Mouse (Mus musculus) neural tube, embryonic 12.5 days (tissue): Measurements from ENCODE around the gene 1700016H13Rik. TPM values are rescaled to one million over a fixed set of nuclear protein-coding genes. Genes with fewer than 3 reads are reported as not detected.

Source experiments
- ATAC-seq: fragments of 200-750 bp; cut with Nextera tagmentation; 2 replicates; pipeline ENCODE4 v1.8.0; 2017; ENCODE audit warnings: low read depth, mild to moderate bottlenecking, moderate TSS enrichment, moderate library complexity; ENCODE audit not compliant: low FRiP score
- H3K27ac ChIP-seq: fragments of 300-500 bp; sonication (generic); 2 replicates; pipeline ENCODE4 v1.5.1; 2016
- H3K27me3 ChIP-seq: fragments of 300-500 bp; sonication (generic); replicated peaks from 2 replicates; pipeline ENCODE4 v1.6.1; 2016; ENCODE audit warnings: mild to moderate bottlenecking
- H3K36me3 ChIP-seq: fragments of 300-500 bp; sonication (generic); 2 replicates; pipeline ENCODE4 v1.6.1; 2016; ENCODE audit warnings: mild to moderate bottlenecking
- H3K4me1 ChIP-seq: fragments of 300-500 bp; sonication (generic); 2 replicates; pipeline ENCODE4 v1.6.1; 2016
- H3K4me2 ChIP-seq: fragments of 300-500 bp; sonication (generic); replicated peaks from 2 replicates; pipeline ENCODE4 v1.6.1; 2016; ENCODE audit warnings: mild to moderate bottlenecking
- H3K4me3 ChIP-seq: fragments of 300-500 bp; sonication (generic); 2 replicates; pipeline ENCODE4 v1.5.1; 2016
- H3K9ac ChIP-seq: fragments of 300-500 bp; sonication (generic); 2 replicates; pipeline ENCODE4 v1.6.1; 2016; ENCODE audit warnings: mild to moderate bottlenecking
- H3K9me3 ChIP-seq: fragments of 300-500 bp; sonication (generic); 2 replicates; pipeline ENCODE4 v1.6.1; 2016; ENCODE audit warnings: mild to moderate bottlenecking
- WGBS: fragments of 180-500 bp; shearing (Covaris S2); methylation state at CpG from one replicate; pipeline ENCODE4 v1.1.7; 2016; 5-methylcytosine and 5-hydroxymethylcytosine counted together
- polyA plus RNA-seq: library from polyadenylated mRNA; unstranded; fragments of >200 nt; fragmentation: Nextera tagmentation; extraction: Ambion mirVana; gene quantifications from 2 replicates; pipeline ENCODE4 v1.2.1, GENCODE M21; 2016

1700016H13Rik gene
- polyA plus RNA-seq, 1 experiment from 2014 or later, result 0.22 TPM

GRCm38 (mm10) chr5:103624831-103625230 is 31.0 kb downstream of the 1700016H13Rik start:
- ATAC-seq, result no peak
- no peak overlapping the region for H3K27ac ChIP-seq
- no peaks in the 10 kb centered on the region for H3K4me1 ChIP-seq
- no peak overlapping the region for H3K4me2 ChIP-seq
- H3K27me3 ChIP-seq, result no peaks in the 10 kb centered on the region
- H3K36me3 ChIP-seq, result no peaks in the 10 kb centered on the region
- 92% methylated on average over 5 of the region's 5 CpGs for WGBS
- H3K9ac ChIP-seq, result no peak overlapping the region
- H3K4me3 ChIP-seq, result no peak overlapping the region
- no peaks in the 10 kb centered on the region for H3K9me3 ChIP-seq

- Histone ChIP-seq H3K27me3 (no peaks in the 10 kb centered on the region), H3K27ac (no peak overlapping the region), H3K4me1 (no peaks in the 10 kb centered on the region), H3K9me3 (no peaks in the 10 kb centered on the region), H3K36me3 (no peaks in the 10 kb centered on the region), H3K4me3 (no peak overlapping the region), H3K9ac (no peak overlapping the region), H3K4me2 (no peak overlapping the region)
- ATAC-seq, result no peak
- WGBS, result 83% methylated on average over 5 of the region's 5 CpGs
Measured at GRCm38 (mm10) chr5:103622321-103622720, 33.5 kb downstream of the 1700016H13Rik start.

- Histone ChIP-seq H3K4me1 (no peaks in the 10 kb centered on the region), H3K9ac (no peak overlapping the region), H3K27me3 (no peaks in the 10 kb centered on the region), H3K27ac (no peak overlapping the region), H3K4me3 (no peak overlapping the region), H3K36me3 (no peaks in the 10 kb centered on the region), H3K9me3 (no peaks in the 10 kb centered on the region), H3K4me2 (no peak overlapping the region)
- WGBS, result 85% methylated on average over 12 of the region's 12 CpGs
- ATAC-seq, result no peak
Measured at GRCm38 (mm10) chr5:103620301-103620973, 35.4 kb downstream of the 1700016H13Rik start.

- H3K27ac ChIP-seq, result no peak overlapping the region
- ATAC-seq, result no peak
- no peak overlapping the region for H3K9ac ChIP-seq
- no peaks in the 10 kb centered on the region for H3K9me3 ChIP-seq
- no peaks in the 10 kb centered on the region for H3K27me3 ChIP-seq
- H3K4me1 ChIP-seq, result no peaks in the 10 kb centered on the region
- WGBS, result 67% methylated on average over 9 of the region's 9 CpGs
- H3K36me3 ChIP-seq, result no peaks in the 10 kb centered on the region
- H3K4me2 ChIP-seq, result no peak overlapping the region
- no peak overlapping the region for H3K4me3 ChIP-seq
Measured at GRCm38 (mm10) chr5:103617191-103617590, 38.6 kb downstream of the 1700016H13Rik start.

- H3K4me2 ChIP-seq, result no peak overlapping the region
- 92% methylated on average over 7 of the region's 7 CpGs for WGBS
- no peaks in the 10 kb centered on the region for H3K27me3 ChIP-seq
- ATAC-seq, result no peak
- H3K36me3 ChIP-seq, result no peaks in the 10 kb centered on the region
- H3K4me3 ChIP-seq, result no peak overlapping the region
- no peaks in the 10 kb centered on the region for H3K9me3 ChIP-seq
- H3K4me1 ChIP-seq, result no peaks in the 10 kb centered on the region
- H3K9ac ChIP-seq, result no peak overlapping the region
- H3K27ac ChIP-seq, result no peak overlapping the region
Measured at GRCm38 (mm10) chr5:103614356-103614755, 41.5 kb downstream of the 1700016H13Rik start.

- H3K4me3 ChIP-seq, result no peak overlapping the region
- H3K27me3 ChIP-seq, result no peaks in the 10 kb centered on the region
- H3K27ac ChIP-seq, result no peak overlapping the region
- H3K9me3 ChIP-seq, result no peaks in the 10 kb centered on the region
- no peak for ATAC-seq
- no peaks in the 10 kb centered on the region for H3K36me3 ChIP-seq
- H3K4me2 ChIP-seq, result no peak overlapping the region
- 89% methylated on average over 7 of the region's 7 CpGs for WGBS
- H3K9ac ChIP-seq, result no peak overlapping the region
- H3K4me1 ChIP-seq, result no peaks in the 10 kb centered on the region
Measured at GRCm38 (mm10) chr5:103612316-103612715, 43.5 kb downstream of the 1700016H13Rik start.

- Histone ChIP-seq H3K4me1 (no peaks in the 10 kb centered on the region), H3K36me3 (no peaks in the 10 kb centered on the region), H3K9me3 (no peaks in the 10 kb centered on the region), H3K27me3 (no peaks in the 10 kb centered on the region), H3K9ac (no peak overlapping the region), H3K4me2 (no peak overlapping the region), H3K4me3 (no peak overlapping the region), H3K27ac (no peak overlapping the region)
- ATAC-seq, result no peak
- WGBS, result 92% methylated on average over 10 of the region's 10 CpGs
Measured at GRCm38 (mm10) chr5:103610856-103611472, 44.8 kb downstream of the 1700016H13Rik start.

- no peak for ATAC-seq
- Histone ChIP-seq H3K4me1 (no peaks in the 10 kb centered on the region), H3K9ac (no peak overlapping the region), H3K9me3 (no peaks in the 10 kb centered on the region), H3K27ac (no peak overlapping the region), H3K36me3 (no peaks in the 10 kb centered on the region), H3K4me3 (no peak overlapping the region), H3K4me2 (no peak overlapping the region), H3K27me3 (no peaks in the 10 kb centered on the region)
- WGBS, result 73% methylated on average over 5 of the region's 5 CpGs
Measured at GRCm38 (mm10) chr5:103610148-103610547, 45.7 kb downstream of the 1700016H13Rik start.

- Histone ChIP-seq H3K4me1 (no peaks in the 10 kb centered on the region), H3K9ac (no peak overlapping the region), H3K4me2 (no peak overlapping the region), H3K9me3 (no peaks in the 10 kb centered on the region), H3K36me3 (no peaks in the 10 kb centered on the region), H3K27ac (no peak overlapping the region), H3K4me3 (no peak overlapping the region), H3K27me3 (no peaks in the 10 kb centered on the region)
- 87% methylated on average over 7 of the region's 7 CpGs for WGBS
- ATAC-seq, result no peak
Measured at GRCm38 (mm10) chr5:103605707-103606106, 50.1 kb downstream of the 1700016H13Rik start.

- WGBS, result 38% methylated on average over 11 of the region's 11 CpGs
- ATAC-seq, result no peak
Measured at GRCm38 (mm10) chr5:103603115-103603893, 52.5 kb downstream of the 1700016H13Rik start.

GRCm38 (mm10) chr5:103598881-103599280 is 56.9 kb downstream of the 1700016H13Rik start:
- Histone ChIP-seq H3K4me3 (no peak overlapping the region), H3K9ac (no peak overlapping the region), H3K9me3 (no peaks in the 10 kb centered on the region), H3K4me2 (no peak overlapping the region), H3K36me3 (no peaks in the 10 kb centered on the region), H3K4me1 (no peaks in the 10 kb centered on the region), H3K27ac (no peak overlapping the region), H3K27me3 (no peaks in the 10 kb centered on the region)
- 81% methylated on average over 5 of the region's 5 CpGs for WGBS
- ATAC-seq, result no peak

More at GRCm38 (mm10) chr5:103603115-103603893, 52.5 kb downstream of the 1700016H13Rik start:
- no peaks in the 10 kb centered on the region for H3K9me3 ChIP-seq
- no peak overlapping the region for H3K9ac ChIP-seq
- H3K27me3 ChIP-seq, result no peaks in the 10 kb centered on the region
- no peak overlapping the region for H3K27ac ChIP-seq
- H3K4me3 ChIP-seq, result no peak overlapping the region
- no peaks in the 10 kb centered on the region for H3K36me3 ChIP-seq
- no peak overlapping the region for H3K4me2 ChIP-seq
- H3K4me1 ChIP-seq, result no peaks in the 10 kb centered on the region

GRCm38 (mm10) chr5:103598264-103598663 is 57.5 kb downstream of the 1700016H13Rik start:
- no peak overlapping the region for H3K9ac ChIP-seq

More at GRCm38 (mm10) chr5:103598264-103598663, 57.5 kb downstream of the 1700016H13Rik start:
- H3K27ac ChIP-seq, result no peak overlapping the region
- H3K9me3 ChIP-seq, result no peaks in the 10 kb centered on the region
- 91% methylated on average over 9 of the region's 9 CpGs for WGBS
- no peak for ATAC-seq
- no peaks in the 10 kb centered on the region; the same call in 1 of the 2 replicates for H3K36me3 ChIP-seq
- H3K4me2 ChIP-seq, result no peak overlapping the region
- H3K4me1 ChIP-seq, result no peaks in the 10 kb centered on the region
- H3K27me3 ChIP-seq, result no peaks in the 10 kb centered on the region
- H3K4me3 ChIP-seq, result no peak overlapping the region
